Mouse (Mus musculus) C2C12 (cell line): ENCODE measurements at regions not wholly inside any gene's neighbourhood (a gene's known extent, or its start where the extent isn't known, plus 50 kb on each side); places are given as distances from the start of the nearest gene placed in this dataset.

ENCODE experiments used
- CEBPB ChIP-seq: IDR thresholded peaks from one replicate; pipeline ENCODE4 v1.6.1; 2011; ENCODE audit warnings: low read depth, mild to moderate bottlenecking, control low read depth, moderate library complexity
- CTCF ChIP-seq: IDR thresholded peaks from one replicate; pipeline ENCODE4 v1.5.1; 2011; ENCODE audit not compliant: control insufficient read depth, insufficient read depth, insufficient read length
- MAX ChIP-seq: IDR thresholded peaks from one replicate; pipeline ENCODE4 v1.6.1; 2011; ENCODE audit warnings: mild to moderate bottlenecking, control low read depth
- MYOD1 ChIP-seq: IDR thresholded peaks from one replicate; pipeline ENCODE4 v1.6.1; 2011; ENCODE audit warnings: low read depth; ENCODE audit not compliant: control insufficient read depth, insufficient read length
- USF1 ChIP-seq: IDR thresholded peaks from one replicate; pipeline ENCODE4 v1.6.1; 2011; ENCODE audit warnings: low read depth, mild to moderate bottlenecking, control low read depth, moderate library complexity

- TF ChIP-seq CTCF (no peak), USF1 (no peak), MYOD1 (no peak), MAX (no peak), CEBPB (peak; percentile 97)
Observed at GRCm38 (mm10) chr13:37290636-37291035, 54.4 kb upstream of the Ly86 start.
